Mouse (Mus musculus): ENCODE measurements around the gene Krtcap2. TPM values are rescaled to one million over a fixed set of nuclear protein-coding genes. Genes with fewer than 3 reads are reported as not detected.

Krtcap2 gene
- total and polyA plus RNA-seq, 3 experiments, result 143 to 230 (median 180) TPM

DNA sequence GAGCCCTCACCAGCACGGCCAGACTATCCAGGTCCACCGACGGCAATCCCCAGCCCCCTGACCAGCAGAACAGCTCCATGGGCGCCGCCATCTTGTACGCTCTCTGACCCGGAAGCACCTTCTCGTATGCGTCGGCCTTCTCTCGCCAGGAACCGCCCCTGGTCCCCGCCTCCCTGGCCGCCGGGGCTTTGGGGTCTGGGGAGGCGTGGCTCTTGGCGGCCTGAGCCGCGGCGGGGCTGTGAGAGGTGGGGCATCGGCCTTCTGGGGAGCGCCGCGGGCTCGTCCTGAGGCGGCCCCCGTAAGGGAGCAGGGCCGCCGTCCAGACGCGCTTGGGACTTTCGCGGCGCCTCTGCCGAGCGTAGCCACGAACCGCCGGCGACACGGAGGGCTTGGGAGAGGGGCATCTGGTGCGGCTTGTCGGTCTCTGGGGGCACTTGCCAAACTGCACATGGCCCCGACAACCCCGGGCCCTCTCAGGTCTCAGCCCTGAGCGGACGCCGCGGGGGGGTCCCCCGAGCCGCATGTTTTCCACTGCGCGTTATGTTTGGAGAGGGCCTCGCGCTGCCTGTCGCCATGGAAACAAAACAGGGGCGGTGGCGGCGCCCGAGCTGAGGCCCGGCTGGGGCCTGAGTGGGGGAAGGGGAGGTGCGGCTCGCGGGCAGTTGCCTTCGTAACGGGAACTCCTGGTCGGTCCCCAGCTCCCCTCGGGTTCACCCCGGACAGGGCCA lies 31.8 kb upstream of the Krtcap2 start:
- Histone ChIP-seq H3K4me3 (replicated peaks in 1 of 3; ENCODE audit: low read depth in 2 of 3, low read length in 2 of 3, poor library complexity in 1 of 3) (peak overlapping the region; percentile 84 to 96 (median 95)), H3K27me3 (replicated peaks) (no peaks in the 10 kb centered on the region), H3K9ac (ENCODE audit: insufficient read depth, low read depth) (peak overlapping the region; percentile 90), H3K27ac (ENCODE audit: insufficient read depth, low read depth) (peak overlapping the region; percentile 90), H3K79me2 (replicated peaks; ENCODE audit: control insufficient read depth, extremely low read depth, insufficient read depth, poor library complexity, severe bottlenecking) (peaks cover 14% of the 10 kb centered on the region), H3K9me3 (replicated peaks; ENCODE audit: low read length) (no peaks in the 10 kb centered on the region), H3K4me1 (ENCODE audit: control insufficient read depth in 1 of 2, insufficient read depth in 2 of 2) (peaks cover 5 to 33% of the 10 kb centered on the region in 2 experiments; a peak in 3 of 4 replicates), H3K36me3 (replicated peaks in 1 of 2; ENCODE audit: control insufficient read depth in 1 of 2, insufficient read depth in 1 of 2, low read length in 1 of 2) (peaks cover 23 to 39% of the 10 kb centered on the region in 2 experiments), H3K4me2 (ENCODE audit: insufficient read depth, low read depth, poor library complexity, severe bottlenecking) (peak overlapping the region; percentile 94)
- in situ Hi-C loops (cut with MboI; ENCODE audit: low pct_ligation_motif_present, low pct_unique_long_range_greater_than_20kb, low sequenced_read_pairs) (no loop called here), dilution Hi-C loops (cut with MboI; ENCODE audit: extremely low pct_ligation_motif_present, extremely low pct_unique_long_range_greater_than_20kb, low sequenced_read_pairs) (no loop called here)
- no peak; the same call in 1 of the 2 replicates for TF ChIP-seq EP300 (IDR thresholded peaks at IDR 0.05; ENCODE audit: low read length)
- peak; percentile 63; the same call in 1 of the 2 replicates for TF ChIP-seq MYC (IDR thresholded peaks at IDR 0.05; ENCODE audit: low read depth, low read length)
- peak; percentile 97 for TF ChIP-seq SIN3A (IDR thresholded peaks at IDR 0.05; ENCODE audit: low read length)
- no peak for TF ChIP-seq ZC3H11A (IDR thresholded peaks at IDR 0.05; ENCODE audit: low read depth, low read length)
- TF ChIP-seq PAX5 (IDR thresholded peaks at IDR 0.05; ENCODE audit: low read length), result no peak
- TF ChIP-seq MEF2A (IDR thresholded peaks at IDR 0.05; ENCODE audit: borderline replicate concordance, low read depth, low read length), result peak; percentile 67; the same call in 1 of the 2 replicates
- 0 out of 2 replicates have a peak, but pooled peaks have one; percentile 12 for TF ChIP-seq TBP (conservative IDR thresholded peaks at IDR 0.05; ENCODE audit: low read depth, low read length)
- no peak for TF ChIP-seq CTCF (conservative IDR thresholded peaks at IDR 0.05 in 1 of 2, IDR thresholded peaks at IDR 0.05 in 1 of 2; ENCODE audit: low read depth in 2 of 2, low read length in 2 of 2)
- TF ChIP-seq ZMIZ1 (IDR thresholded peaks at IDR 0.05; ENCODE audit: low read depth, low read length), result peak; percentile 50; the same call in 1 of the 2 replicates
- TF ChIP-seq CHD2 (IDR thresholded peaks at IDR 0.05; ENCODE audit: low read length), result peak; percentile 86
- TF ChIP-seq USF2 (conservative IDR thresholded peaks at IDR 0.05; ENCODE audit: low read depth, low read length), result no peak
- TF ChIP-seq CHD1 (IDR thresholded peaks at IDR 0.05; ENCODE audit: low read depth, low read length), result no peak
- TF ChIP-seq MAX (IDR thresholded peaks at IDR 0.05; ENCODE audit: low read length), result peak; percentile 77; the same call in 1 of the 2 replicates
- TF ChIP-seq RAD21 (IDR thresholded peaks at IDR 0.05; ENCODE audit: low read depth, low read length), result no peak
- no peak for TF ChIP-seq SMC3 (IDR thresholded peaks at IDR 0.05; ENCODE audit: low read depth, low read length)
- TF ChIP-seq IRF4 (IDR thresholded peaks at IDR 0.05; ENCODE audit: low read depth, low read length), result no peak
- TF ChIP-seq ZNF384 (IDR thresholded peaks at IDR 0.05; ENCODE audit: low read depth, low read length), result no peak
- no peak for TF ChIP-seq GABPA (IDR thresholded peaks at IDR 0.05; ENCODE audit: insufficient replicate concordance, low read depth, low read length)
- TF ChIP-seq UBTF (IDR thresholded peaks at IDR 0.05; ENCODE audit: low read depth, low read length), result no peak
- no peak for TF ChIP-seq JUN (IDR thresholded peaks at IDR 0.05; ENCODE audit: insufficient read depth, low read depth, low read length)
- peak; percentile 48 for TF ChIP-seq ETS1 (conservative IDR thresholded peaks at IDR 0.05; ENCODE audit: low read depth, low read length)
- TF ChIP-seq MAFK (IDR thresholded peaks at IDR 0.05; ENCODE audit: insufficient replicate concordance, low read length), result no peak
- TF ChIP-seq KAT2A (IDR thresholded peaks at IDR 0.05; ENCODE audit: insufficient replicate concordance, low read length), result peak; percentile 81; the same call in 1 of the 2 replicates
- TF ChIP-seq RCOR1 (conservative IDR thresholded peaks at IDR 0.05; ENCODE audit: low read depth, low read length), result no peak
- peak; percentile 88 for TF ChIP-seq HCFC1 (IDR thresholded peaks at IDR 0.05; ENCODE audit: low read depth, low read length)
- TF ChIP-seq POLR2A (IDR thresholded peaks at IDR 0.05; ENCODE audit: low read depth, low read length), result peak; percentile 82
- peak; percentile 37; the same call in 1 of the 2 replicates for TF ChIP-seq MAZ (IDR thresholded peaks at IDR 0.05; ENCODE audit: low read depth, low read length)
- peak; percentile 88 for TF ChIP-seq ELF1 (IDR thresholded peaks at IDR 0.05; ENCODE audit: low read depth, low read length)
- TF ChIP-seq JUND (conservative IDR thresholded peaks at IDR 0.05; ENCODE audit: low read depth, low read length), result no peak
- TF ChIP-seq NELFE (IDR thresholded peaks at IDR 0.05; ENCODE audit: low read depth, low read length), result no peak; the same call in none of the 2 replicates
- TF ChIP-seq ZKSCAN1 (IDR thresholded peaks at IDR 0.05; ENCODE audit: borderline replicate concordance, low read depth, low read length), result no peak
- TF ChIP-seq E2F4 (IDR thresholded peaks at IDR 0.05; ENCODE audit: insufficient replicate concordance, low read depth, low read length), result no peak
- TF ChIP-seq TCF12 (IDR thresholded peaks at IDR 0.05; ENCODE audit: low read depth, low read length), result peak; percentile 55
- TF ChIP-seq POLR2AphosphoS2 (IDR thresholded peaks at IDR 0.05; ENCODE audit: low read depth, low read length), result no peak
- peak; percentile 19; the same call in 1 of the 2 replicates for TF ChIP-seq USF1 (IDR thresholded peaks at IDR 0.05; ENCODE audit: low read depth, low read length)
- TF ChIP-seq MXI1 (IDR thresholded peaks at IDR 0.05; ENCODE audit: low read depth, low read length), result peak; percentile 97
- peak; percentile 68; the same call in 1 of the 2 replicates for TF ChIP-seq NRF1 (IDR thresholded peaks at IDR 0.05; ENCODE audit: low read depth, low read length)
- peak; percentile 36; the same call in 1 of the 2 replicates for TF ChIP-seq BHLHE40 (IDR thresholded peaks at IDR 0.05; ENCODE audit: low read depth, low read length)
- peak; percentile 92 for DNase-seq (ENCODE audit: extremely low read depth)

Measured in CH12.LX (cell line).